Mouse (Mus musculus) kidney, adult 2 months (tissue): ENCODE data around the gene Rab26.

Experiments used
- CTCF ChIP-seq: fragments of 200-500 bp; conservative IDR thresholded peaks from 2 replicates; pipeline ENCODE4 v1.5.1; 2011; ENCODE audit warnings: low read depth, mild to moderate bottlenecking, control low read depth, low read length, moderate library complexity, mixed read lengths; ENCODE audit not compliant: insufficient read depth, insufficient read length
- POLR2A ChIP-seq: fragments of 200-500 bp; IDR thresholded peaks from one replicate; pipeline ENCODE4 v1.6.1; 2011; ENCODE audit warnings: low read depth, low read length, control low read depth

DNA sequence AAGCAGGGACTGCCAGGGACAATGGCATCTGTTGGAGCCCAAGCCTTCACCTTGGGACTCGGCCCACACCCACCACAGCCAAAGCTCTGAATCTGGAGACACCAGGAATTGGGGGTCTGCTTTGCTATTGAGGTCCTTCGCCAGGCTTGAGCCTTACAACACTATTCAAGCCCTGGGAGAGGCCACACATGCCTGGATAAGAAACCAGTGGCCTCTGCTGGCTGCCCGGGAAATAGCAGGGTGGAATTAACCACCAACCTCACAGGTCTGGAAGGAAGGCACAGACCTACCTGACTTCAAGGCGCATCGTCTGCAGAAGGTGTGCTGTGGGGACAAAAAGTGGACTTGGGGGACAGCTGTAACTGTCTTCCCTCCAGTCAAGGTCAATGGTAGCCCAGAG lies 20.4 kb downstream of the Rab26 start:
- peak; percentile 71 for TF ChIP-seq CTCF
- no peak for TF ChIP-seq POLR2A
